Mouse (Mus musculus): Measurements from ENCODE around the gene Slfn14. TPM values are rescaled to one million over a fixed set of nuclear protein-coding genes. Genes with fewer than 3 reads are reported as not detected.

The Slfn14 gene
- polyA plus RNA-seq, 1 experiment from 2014 or later: 1.7 TPM

DNA sequence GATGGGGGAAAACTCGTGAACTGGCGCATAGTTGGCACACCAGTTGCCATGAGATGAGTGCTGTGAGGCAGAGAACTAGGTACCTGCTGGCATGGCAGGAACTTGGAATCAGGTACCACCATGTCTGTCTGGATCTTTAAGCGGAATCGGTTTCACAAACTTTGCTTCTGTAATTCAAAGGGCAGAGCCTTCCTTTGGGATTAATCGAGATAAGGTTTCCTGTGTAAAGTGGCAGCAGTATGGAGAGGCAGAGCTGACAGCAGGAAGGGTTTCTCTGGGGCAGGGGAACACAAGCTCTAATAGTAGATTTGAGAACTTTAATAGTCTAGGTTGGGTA lies 5.7 kb upstream of the Slfn14 start:
- H3K4me1 ChIP-seq (ENCODE audit: control insufficient read depth, insufficient read depth, low read length): peaks cover 15% of the 10 kb centered on the region
- peak overlapping the region; percentile 50; the same call in 1 of the 2 replicates for H3K27ac ChIP-seq (ENCODE audit: low read length)
- peaks cover 5% of the 10 kb centered on the region; the same call in 1 of the 2 replicates for H3K36me3 ChIP-seq (ENCODE audit: control insufficient read depth, insufficient read depth, low read length)
- no peaks in the 10 kb centered on the region for H3K27me3 ChIP-seq (ENCODE audit: control insufficient read depth, insufficient read depth, low read length)
- H3K4me2 ChIP-seq (ENCODE audit: low read depth, low read length): peak overlapping the region; percentile 82
- 1% methylated on average over 5 of the region's 5 CpGs for WGBS
- ATAC-seq (ENCODE audit: insufficient read depth, low FRiP score): no peak
- peak overlapping the region; percentile 63 for H3K4me3 ChIP-seq (replicated peaks; ENCODE audit: low read length)
- no peaks in the 10 kb centered on the region for H3K9me3 ChIP-seq (replicated peaks; ENCODE audit: control insufficient read depth, low read length)
- peak overlapping the region; percentile 79 for H3K9ac ChIP-seq (ENCODE audit: low read length)

DNA sequence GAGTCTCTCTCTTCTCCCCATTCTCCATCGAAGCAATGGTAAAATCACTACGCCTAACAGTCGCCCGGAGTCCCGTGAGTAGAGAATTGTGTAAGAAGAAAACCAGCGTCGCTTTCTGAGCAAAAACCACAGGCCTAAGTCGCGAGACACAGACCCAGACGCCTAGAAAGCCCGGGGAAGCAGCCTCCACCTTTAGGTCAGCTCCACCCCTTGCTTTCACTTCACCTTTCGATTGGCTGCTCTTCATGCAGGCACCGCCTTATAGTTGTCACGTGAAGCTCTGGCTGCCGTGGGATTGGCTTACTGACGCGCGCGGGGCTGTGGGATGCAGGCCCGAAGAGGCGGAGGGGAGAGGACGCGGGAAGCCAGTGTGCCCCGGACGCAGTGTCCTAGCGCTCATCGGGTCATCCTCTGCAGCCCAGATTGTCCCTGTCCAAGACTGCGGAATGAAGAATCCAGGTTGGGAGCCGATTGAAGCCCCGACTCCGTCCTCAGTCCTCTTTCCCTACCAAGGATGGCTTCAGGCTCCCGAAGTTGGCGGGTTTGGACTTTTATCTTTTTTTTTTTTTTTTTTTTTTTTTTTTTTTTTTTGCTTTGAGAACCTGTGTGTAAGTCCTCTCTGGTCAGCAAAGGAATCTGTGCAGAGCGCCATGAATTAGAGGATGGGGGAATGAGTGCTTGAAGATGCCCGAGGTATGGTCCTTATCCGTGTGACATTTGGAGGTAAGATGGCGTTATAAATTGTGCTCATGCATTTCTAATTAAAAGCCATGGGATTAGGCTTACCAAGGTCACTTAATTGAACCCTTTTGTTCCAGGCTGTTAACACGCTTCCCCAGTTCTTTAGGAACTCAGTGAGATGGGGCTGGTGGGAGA lies 5.1 kb upstream of the Slfn14 start:
- WGBS: under 1% methylated on average over 38 of the region's 38 CpGs
- Histone ChIP-seq H3K27me3 (ENCODE audit: control insufficient read depth, insufficient read depth, low read length) (no peaks in the 10 kb centered on the region), H3K36me3 (ENCODE audit: control insufficient read depth, insufficient read depth, low read length) (peaks cover 5% of the 10 kb centered on the region; the same call in 1 of the 2 replicates), H3K4me3 (replicated peaks; ENCODE audit: low read length) (peak overlapping the region; percentile 63), H3K9me3 (replicated peaks; ENCODE audit: control insufficient read depth, low read length) (no peaks in the 10 kb centered on the region), H3K27ac (ENCODE audit: low read length) (peak overlapping the region; percentile 84), H3K9ac (ENCODE audit: low read length) (peak overlapping the region; percentile 79), H3K4me1 (ENCODE audit: control insufficient read depth, insufficient read depth, low read length) (peaks cover 12% of the 10 kb centered on the region), H3K4me2 (ENCODE audit: low read depth, low read length) (peak overlapping the region; percentile 82)
- peak; percentile 100 for ATAC-seq (ENCODE audit: insufficient read depth, low FRiP score)

DNA sequence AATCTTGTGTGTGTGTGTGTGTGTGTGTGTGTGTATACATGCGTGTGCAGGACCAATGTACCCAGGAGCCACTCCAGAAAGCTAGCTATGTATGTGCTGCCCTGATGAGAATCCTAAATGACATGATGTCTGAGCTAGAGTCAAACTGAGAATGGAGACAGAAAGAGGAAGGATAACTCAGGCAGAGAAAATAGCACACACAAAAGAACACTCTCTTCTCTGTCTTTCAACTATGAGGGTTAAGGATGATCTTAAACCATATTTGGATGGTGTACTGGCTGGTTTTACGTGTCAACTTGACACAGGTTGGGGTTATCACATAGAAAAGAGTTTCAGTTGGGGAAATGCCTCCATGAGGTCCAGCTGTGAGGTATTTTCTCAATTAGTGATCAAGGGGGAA lies 3.1 kb upstream of the Slfn14 start:
- no peaks in the 10 kb centered on the region for H3K9me3 ChIP-seq (replicated peaks; ENCODE audit: control insufficient read depth, low read length)
- H3K27me3 ChIP-seq (ENCODE audit: control insufficient read depth, insufficient read depth, low read length): no peaks in the 10 kb centered on the region
- no peak for ATAC-seq (ENCODE audit: insufficient read depth, low FRiP score)
- no peak overlapping the region for H3K9ac ChIP-seq (ENCODE audit: low read length)
- no peaks in the 10 kb centered on the region for H3K36me3 ChIP-seq (ENCODE audit: control insufficient read depth, insufficient read depth, low read length)
- peaks cover 12% of the 10 kb centered on the region for H3K4me1 ChIP-seq (ENCODE audit: control insufficient read depth, insufficient read depth, low read length)
- H3K4me2 ChIP-seq (ENCODE audit: low read depth, low read length): no peak overlapping the region
- WGBS: 82% methylated on average over 2 of the region's 2 CpGs
- no peak overlapping the region for H3K4me3 ChIP-seq (replicated peaks; ENCODE audit: low read length)
- H3K27ac ChIP-seq (ENCODE audit: low read length): no peak overlapping the region

DNA sequence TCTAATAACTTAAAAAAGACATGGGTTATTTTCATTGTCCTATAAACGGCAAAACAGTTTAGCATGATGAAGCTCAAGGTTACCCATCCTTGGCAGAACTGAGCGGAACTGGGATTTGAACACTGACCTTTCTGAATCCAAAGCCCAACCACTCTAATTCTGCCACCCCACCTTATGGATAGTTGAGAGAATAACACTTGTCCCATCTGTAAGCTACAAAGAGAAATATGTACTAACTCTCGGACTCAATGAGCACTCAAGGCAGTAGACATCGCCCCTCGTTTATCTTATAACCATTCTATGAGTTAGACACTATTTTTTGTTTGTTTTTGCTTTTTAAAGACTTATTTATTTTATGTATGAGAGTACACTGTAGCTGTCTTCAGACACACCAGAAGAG lies 2.5 kb upstream of the Slfn14 start:
- no peak for ATAC-seq (ENCODE audit: insufficient read depth, low FRiP score)
- H3K9ac ChIP-seq (ENCODE audit: low read length): no peak overlapping the region
- WGBS: 88% methylated on average over 5 of the region's 5 CpGs
- no peak overlapping the region for H3K4me3 ChIP-seq (replicated peaks; ENCODE audit: low read length)
- peaks cover 10% of the 10 kb centered on the region for H3K4me1 ChIP-seq (ENCODE audit: control insufficient read depth, insufficient read depth, low read length)
- H3K27ac ChIP-seq (ENCODE audit: low read length): no peak overlapping the region
- no peaks in the 10 kb centered on the region for H3K9me3 ChIP-seq (replicated peaks; ENCODE audit: control insufficient read depth, low read length)
- H3K4me2 ChIP-seq (ENCODE audit: low read depth, low read length): no peak overlapping the region
- H3K36me3 ChIP-seq (ENCODE audit: control insufficient read depth, insufficient read depth, low read length): no peaks in the 10 kb centered on the region
- H3K27me3 ChIP-seq (ENCODE audit: control insufficient read depth, insufficient read depth, low read length): no peaks in the 10 kb centered on the region

DNA sequence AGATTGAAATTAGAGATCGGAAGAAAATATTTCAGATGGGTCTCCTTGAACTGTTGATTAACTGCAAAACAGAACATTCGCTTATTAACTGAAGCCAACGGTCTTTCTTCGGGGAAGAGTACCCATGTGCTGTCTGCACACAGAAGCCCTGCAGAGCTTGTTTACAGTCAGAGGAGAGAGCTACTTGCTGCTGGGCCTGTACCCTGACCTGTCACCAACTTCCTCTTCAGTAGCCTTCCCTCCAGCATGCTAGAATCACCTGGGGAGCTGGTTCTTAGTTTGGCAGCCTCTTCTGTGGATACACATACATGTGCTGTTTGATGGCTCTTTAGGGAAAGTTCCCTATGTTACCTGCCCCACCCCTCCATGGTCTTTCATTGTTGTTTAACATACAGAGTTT lies 899 bp downstream of the Slfn14 start:
- Histone ChIP-seq H3K9me3 (replicated peaks; ENCODE audit: control insufficient read depth, low read length) (no peaks in the 10 kb centered on the region), H3K9ac (ENCODE audit: low read length) (no peak overlapping the region), H3K27ac (ENCODE audit: low read length) (no peak overlapping the region), H3K4me2 (ENCODE audit: low read depth, low read length) (no peak overlapping the region), H3K4me1 (ENCODE audit: control insufficient read depth, insufficient read depth, low read length) (no peaks in the 10 kb centered on the region), H3K4me3 (replicated peaks; ENCODE audit: low read length) (no peak overlapping the region), H3K36me3 (ENCODE audit: control insufficient read depth, insufficient read depth, low read length) (no peaks in the 10 kb centered on the region), H3K27me3 (ENCODE audit: control insufficient read depth, insufficient read depth, low read length) (no peaks in the 10 kb centered on the region)
- ATAC-seq (ENCODE audit: insufficient read depth, low FRiP score): no peak
- 86% methylated on average over 4 of the region's 4 CpGs for WGBS

DNA sequence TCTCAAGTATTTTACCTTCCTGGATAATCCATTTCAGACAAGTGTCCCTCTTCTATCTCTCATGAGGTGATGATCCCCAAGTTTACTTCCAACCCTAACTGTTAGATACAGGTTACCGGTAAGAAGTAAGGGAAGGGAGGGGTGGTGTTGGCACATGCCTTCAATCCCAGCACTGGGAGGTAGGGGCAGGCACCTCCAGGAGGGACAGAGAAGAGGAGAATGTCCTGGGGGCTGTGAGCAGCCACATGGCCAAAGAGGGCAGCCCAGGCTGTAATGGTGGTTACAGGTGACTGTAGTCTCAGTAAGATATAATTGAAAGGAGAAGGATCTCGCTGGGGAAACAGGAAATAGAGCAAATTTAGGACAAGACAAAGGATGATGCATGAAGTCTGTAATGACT lies 4.4 kb downstream of the Slfn14 start:
- H3K27me3 ChIP-seq (ENCODE audit: control insufficient read depth, insufficient read depth, low read length): no peaks in the 10 kb centered on the region
- WGBS: 61% methylated on average over 2 of the region's 2 CpGs
- no peaks in the 10 kb centered on the region for H3K36me3 ChIP-seq (ENCODE audit: control insufficient read depth, insufficient read depth, low read length)
- no peak overlapping the region for H3K4me2 ChIP-seq (ENCODE audit: low read depth, low read length)
- no peak overlapping the region for H3K27ac ChIP-seq (ENCODE audit: low read length)
- no peaks in the 10 kb centered on the region for H3K4me1 ChIP-seq (ENCODE audit: control insufficient read depth, insufficient read depth, low read length)
- H3K4me3 ChIP-seq (replicated peaks; ENCODE audit: low read length): no peak overlapping the region
- H3K9ac ChIP-seq (ENCODE audit: low read length): no peak overlapping the region
- no peak for ATAC-seq (ENCODE audit: insufficient read depth, low FRiP score)
- no peaks in the 10 kb centered on the region for H3K9me3 ChIP-seq (replicated peaks; ENCODE audit: control insufficient read depth, low read length)

DNA sequence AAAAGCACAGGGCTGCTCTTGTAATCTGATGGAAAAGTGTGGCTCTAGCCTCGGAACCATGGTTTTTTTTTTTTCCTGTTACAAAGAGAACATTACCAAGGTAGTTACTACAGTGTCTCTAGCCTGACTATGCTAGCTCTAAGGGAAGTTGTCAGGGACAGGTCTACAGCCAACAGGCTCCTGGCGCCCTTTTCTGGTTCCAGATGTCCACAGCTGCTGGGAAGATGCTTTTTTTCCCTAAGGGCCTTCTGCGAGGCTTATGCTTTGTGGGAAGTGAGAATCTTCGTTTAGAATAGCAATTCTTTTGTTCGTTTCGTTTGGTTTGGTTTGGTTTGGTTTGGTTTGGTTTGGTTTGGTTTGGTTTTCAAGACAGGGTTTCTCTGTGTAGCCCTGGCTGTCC lies 6.8 kb downstream of the Slfn14 start:
- ATAC-seq (ENCODE audit: insufficient read depth, low FRiP score): no peak
- Histone ChIP-seq H3K4me1 (ENCODE audit: control insufficient read depth, insufficient read depth, low read length) (no peaks in the 10 kb centered on the region; the same call in 1 of the 2 replicates), H3K27me3 (ENCODE audit: control insufficient read depth, insufficient read depth, low read length) (no peaks in the 10 kb centered on the region), H3K27ac (ENCODE audit: low read length) (no peak overlapping the region), H3K36me3 (ENCODE audit: control insufficient read depth, insufficient read depth, low read length) (no peaks in the 10 kb centered on the region), H3K4me3 (replicated peaks; ENCODE audit: low read length) (no peak overlapping the region), H3K9me3 (replicated peaks; ENCODE audit: control insufficient read depth, low read length) (no peaks in the 10 kb centered on the region), H3K4me2 (ENCODE audit: low read depth, low read length) (no peak overlapping the region), H3K9ac (ENCODE audit: low read length) (no peak overlapping the region)
- WGBS: 67% methylated on average over 6 of the region's 6 CpGs

DNA sequence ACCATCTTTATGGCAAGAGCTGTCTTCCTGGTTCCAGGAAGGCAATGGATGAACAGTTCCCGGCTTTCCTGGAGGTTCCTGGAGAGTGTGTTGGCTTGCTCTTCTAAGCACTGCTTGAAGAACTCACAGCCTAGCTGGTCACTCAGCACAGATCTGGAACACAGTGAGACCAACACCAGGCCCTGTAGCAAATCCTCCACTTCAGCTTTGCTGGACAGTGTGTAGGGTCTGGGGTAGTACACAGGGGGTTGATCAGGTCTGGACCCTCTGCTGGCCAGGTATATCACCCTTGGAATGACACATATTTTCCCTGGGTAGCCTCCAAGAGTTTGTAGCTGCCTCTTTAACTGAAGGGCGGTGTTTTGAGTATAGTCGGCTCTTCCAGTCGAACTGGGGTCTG lies 7.5 kb downstream of the Slfn14 start:
- Histone ChIP-seq H3K9ac (ENCODE audit: low read length) (no peak overlapping the region), H3K27ac (ENCODE audit: low read length) (no peak overlapping the region), H3K4me3 (replicated peaks; ENCODE audit: low read length) (no peak overlapping the region), H3K9me3 (replicated peaks; ENCODE audit: control insufficient read depth, low read length) (no peaks in the 10 kb centered on the region), H3K36me3 (ENCODE audit: control insufficient read depth, insufficient read depth, low read length) (no peaks in the 10 kb centered on the region), H3K4me2 (ENCODE audit: low read depth, low read length) (no peak overlapping the region), H3K4me1 (ENCODE audit: control insufficient read depth, insufficient read depth, low read length) (no peaks in the 10 kb centered on the region; the same call in 1 of the 2 replicates), H3K27me3 (ENCODE audit: control insufficient read depth, insufficient read depth, low read length) (no peaks in the 10 kb centered on the region)
- ATAC-seq (ENCODE audit: insufficient read depth, low FRiP score): no peak
- 77% methylated on average over 4 of the region's 4 CpGs for WGBS

DNA sequence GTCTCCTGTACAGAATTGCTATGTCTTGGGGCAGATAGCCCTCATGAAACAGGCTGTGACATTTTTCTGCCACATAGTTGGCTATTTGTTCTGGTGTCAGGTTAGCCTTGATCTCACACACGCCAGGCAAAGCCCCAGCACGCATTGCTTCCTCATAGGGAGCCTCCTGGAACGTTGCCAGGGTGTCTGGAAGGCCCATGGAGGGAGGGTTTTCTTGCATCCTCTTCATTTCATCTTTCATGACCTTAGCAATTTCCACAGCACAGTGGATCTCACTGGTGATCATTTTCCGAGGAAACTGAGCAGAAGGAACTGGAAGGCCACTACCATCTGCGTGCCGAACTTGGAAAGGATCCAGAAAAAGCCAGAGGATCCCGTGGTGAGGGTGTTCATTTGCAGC lies 10.3 kb downstream of the Slfn14 start:
- Histone ChIP-seq H3K9ac (ENCODE audit: low read length) (no peak overlapping the region), H3K4me3 (replicated peaks; ENCODE audit: low read length) (no peak overlapping the region), H3K9me3 (replicated peaks; ENCODE audit: control insufficient read depth, low read length) (no peaks in the 10 kb centered on the region), H3K27me3 (ENCODE audit: control insufficient read depth, insufficient read depth, low read length) (no peaks in the 10 kb centered on the region), H3K27ac (ENCODE audit: low read length) (no peak overlapping the region), H3K4me2 (ENCODE audit: low read depth, low read length) (no peak overlapping the region), H3K36me3 (ENCODE audit: control insufficient read depth, insufficient read depth, low read length) (no peaks in the 10 kb centered on the region), H3K4me1 (ENCODE audit: control insufficient read depth, insufficient read depth, low read length) (no peaks in the 10 kb centered on the region; the same call in 1 of the 2 replicates)
- no peak for ATAC-seq (ENCODE audit: insufficient read depth, low FRiP score)
- WGBS: 47% methylated on average over 7 of the region's 7 CpGs
